Mouse (Mus musculus) central nervous system, embryonic 14 days (tissue): Measurements from ENCODE around the gene Vmn2r75. TPM values are rescaled to one million over a fixed set of nuclear protein-coding genes. Genes with fewer than 3 reads are reported as not detected.

Source experiments
- polyA plus RNA-seq: library from polyadenylated mRNA; depleted of rRNA; stranded (reverse); fragments of >200 nt; gene quantifications from 2 replicates; pipeline ENCODE4 v1.2.3, GENCODE M21; 2012; rRNA removed

Vmn2r75 gene
- polyA plus RNA-seq: not detected in 2 replicates

GRCm38 (mm10) chr7:86171678-86172077 lies at the start of gene Vmn2r75:
Gene Vmn2r75, minus strand, starts transcription at chr7:86171778.

Other genes with a start within 250 kb of the Vmn2r75 start
- not detected in 2 replicates for gene Vmn2r74, start 210.1 kb downstream of the Vmn2r75 start, polyA plus RNA-seq
- not detected in 2 replicates for gene Vmn2r76, start 74.5 kb upstream of the Vmn2r75 start, polyA plus RNA-seq
- not detected in 2 replicates for gene Olfr310, start 105.4 kb upstream of the Vmn2r75 start, polyA plus RNA-seq
- gene Olfr309, start 141.9 kb upstream of the Vmn2r75 start, polyA plus RNA-seq: not detected in 2 replicates
- gene Olfr308, start 153.9 kb upstream of the Vmn2r75 start, polyA plus RNA-seq: not detected in 2 replicates
- not detected in 2 replicates for gene Olfr307, start 165.8 kb upstream of the Vmn2r75 start, polyA plus RNA-seq
- gene Olfr305, start 195.2 kb upstream of the Vmn2r75 start, polyA plus RNA-seq: not detected in 2 replicates
- gene Olfr304, start 214.9 kb upstream of the Vmn2r75 start, polyA plus RNA-seq: not detected in 2 replicates
- not detected in 2 replicates for gene Olfr303, start 226.0 kb upstream of the Vmn2r75 start, polyA plus RNA-seq
- gene Olfr301, start 232.1 kb upstream of the Vmn2r75 start, polyA plus RNA-seq: not detected in 2 replicates